Comparison of ENCODE assay signal across 27 mouse cellular contexts in genomic region chr7:68111532-68111931, GRCm38 (mm10).
"Had no signal": no experiment of that assay in that cellular context is flagged by ENCODE, and none has a peak within 500 bp of the region (broad histone marks: within the 10 kb centered on the region; RNA-seq: fewer than 3 reads in every experiment).

No protein-coding gene starts in this region.

- H3K9ac ChIP-seq: embryonic facial prominence, embryonic 12.5 days; embryonic facial prominence, embryonic 13.5 days; embryonic facial prominence, embryonic 15.5 days; forebrain, embryonic 12.5 days; forebrain, embryonic 13.5 days; forebrain, embryonic 15.5 days; forebrain, postnatal 0 days had no signal

- H3K9me3 ChIP-seq: embryonic facial prominence, embryonic 10.5 days; embryonic facial prominence, embryonic 12.5 days; embryonic facial prominence, embryonic 13.5 days; embryonic facial prominence, embryonic 15.5 days; forebrain, embryonic 10.5 days; forebrain, embryonic 12.5 days; forebrain, embryonic 13.5 days; forebrain, embryonic 15.5 days; heart, embryonic 10.5 days had no signal

- H3K27ac ChIP-seq: embryonic facial prominence, embryonic 10.5 days; embryonic facial prominence, embryonic 12.5 days; embryonic facial prominence, embryonic 13.5 days; embryonic facial prominence, embryonic 15.5 days; forebrain, embryonic 10.5 days; forebrain, embryonic 12.5 days; forebrain, embryonic 13.5 days; forebrain, embryonic 15.5 days; gastrocnemius, adult 2 months; heart, adult 2 months; heart, embryonic 10.5 days had no signal

- H3K4me3 ChIP-seq: embryonic facial prominence, embryonic 10.5 days; embryonic facial prominence, embryonic 12.5 days; embryonic facial prominence, embryonic 13.5 days; embryonic facial prominence, embryonic 15.5 days; erythroblast, embryonic 14.5 days; forebrain, embryonic 10.5 days; forebrain, embryonic 12.5 days; forebrain, embryonic 13.5 days; forebrain, embryonic 15.5 days; gastrocnemius, adult 2 months; heart, adult 2 months; heart, embryonic 10.5 days had no signal

- H3K4me1 ChIP-seq: forebrain, embryonic 13.5 days had no signal

- H3K36me3 ChIP-seq: embryonic facial prominence, embryonic 10.5 days; embryonic facial prominence, embryonic 12.5 days; embryonic facial prominence, embryonic 13.5 days; embryonic facial prominence, embryonic 15.5 days; forebrain, embryonic 10.5 days; forebrain, embryonic 12.5 days; forebrain, embryonic 15.5 days; heart, embryonic 10.5 days had no signal

- H3K4me2 ChIP-seq: embryonic facial prominence, embryonic 12.5 days; embryonic facial prominence, embryonic 13.5 days; embryonic facial prominence, embryonic 15.5 days; forebrain, embryonic 12.5 days; forebrain, embryonic 13.5 days; forebrain, embryonic 15.5 days had no signal

- ATAC-seq: forebrain, embryonic 13.5 days; forebrain, embryonic 14.5 days; forebrain, embryonic 15.5 days; forebrain, embryonic 16.5 days; forebrain, postnatal 0 days had no signal

- H3K27me3 ChIP-seq: embryonic facial prominence, embryonic 12.5 days; embryonic facial prominence, embryonic 13.5 days; embryonic facial prominence, embryonic 15.5 days; forebrain, embryonic 12.5 days; forebrain, embryonic 13.5 days; forebrain, embryonic 15.5 days had no signal

- DNase-seq: cerebellum, adult 9-11 months; cerebellum, postnatal 10 days; cerebellum, postnatal 14 days; cerebellum, postnatal 25 days; cerebellum, postnatal 36 days; embryo, embryonic 11 days; forebrain, postnatal 0 days; gastrocnemius, adult 2 months; gastrocnemius, postnatal 10 days; gastrocnemius, postnatal 14 days; gastrocnemius, postnatal 25 days; gastrocnemius, postnatal 36 days; heart, adult 11 months; heart, adult 18-20 months; heart, adult 2 months had no signal
